In the genomic region with DNA sequence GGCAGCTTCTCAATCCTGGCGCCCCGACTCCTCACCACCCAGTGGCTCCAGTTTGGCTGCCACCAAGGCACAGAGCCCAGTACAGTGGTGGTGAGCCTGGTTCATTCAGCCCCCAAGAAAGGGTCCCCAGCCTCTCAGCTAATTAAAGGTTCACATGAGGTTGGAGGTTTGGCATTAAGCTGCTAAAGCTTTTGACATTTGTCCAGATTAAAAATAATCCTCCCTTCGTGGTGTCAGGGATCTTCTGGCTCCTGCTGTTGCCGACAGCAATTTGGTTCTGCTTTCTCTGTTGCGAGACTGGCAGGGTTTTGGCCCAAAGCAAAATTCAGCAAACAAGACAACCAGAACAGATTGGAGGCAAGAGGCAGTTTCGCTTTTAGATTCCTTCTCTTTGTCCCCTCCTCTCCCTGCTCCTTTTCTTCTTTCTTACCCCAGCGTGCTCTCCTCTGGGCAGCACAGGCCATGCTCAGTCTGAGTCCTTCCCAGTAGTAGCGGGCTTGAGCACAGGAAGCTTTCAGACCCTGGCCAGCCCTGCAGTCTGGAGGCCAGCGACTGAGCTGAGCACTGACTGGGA, we compare ENCODE assay signal across 11 mouse cellular contexts.
DNase-seq lines count a peak whose midpoint lies in the region; ATAC-seq lines count a peak whose summit lies in the region.
"Had no signal": no experiment of that assay in that cellular context is flagged by ENCODE, and none has a peak within 500 bp of the region (broad histone marks: within the 10 kb centered on the region; RNA-seq: fewer than 3 reads in every experiment).

No protein-coding gene starts in this region.

- peak; percentile 25 for DNase-seq in layer of hippocampus, adult 11-12 months (ENCODE audit: low spot score)
- no peak for DNase-seq in layer of hippocampus, adult 18-20 months (ENCODE audit: low spot score in 2 of 2)
- DNase-seq in cerebellum, adult 18-20 months = peak; percentile 40 to 44
- peak; percentile 61 for DNase-seq in forebrain, embryonic 14.5 days (ENCODE audit: low spot score)
- DNase-seq in spleen, postnatal 4 days (ENCODE audit: low spot score in 2 of 2) = no peak
- DNase-seq in B cell, adult 2 months = no peak
- DNase-seq: kidney, postnatal 10 days; liver, postnatal 0 days had no signal

- H3K4me1 ChIP-seq in forebrain, embryonic 14.5 days (ENCODE audit: control insufficient read depth, insufficient read depth, low read length) = peaks cover 13% of the 10 kb centered on the region
- peaks cover 17% of the 10 kb centered on the region for H3K4me1 ChIP-seq in midbrain, embryonic 13.5 days (replicated peaks)

- H3K27me3 ChIP-seq in forebrain, embryonic 14.5 days (replicated peaks; ENCODE audit: control insufficient read depth, insufficient read depth, low read length) = no peaks in the 10 kb centered on the region
- H3K27me3 ChIP-seq in midbrain, embryonic 13.5 days = no peaks in the 10 kb centered on the region

- no peak overlapping the region for H3K9ac ChIP-seq in forebrain, embryonic 14.5 days (ENCODE audit: low read length)
- no peak overlapping the region; the same call in 1 of the 2 replicates for H3K9ac ChIP-seq in midbrain, embryonic 13.5 days (replicated peaks)
- H3K9ac ChIP-seq: liver, postnatal 0 days had no signal

- H3K27ac ChIP-seq in forebrain, embryonic 14.5 days (ENCODE audit: low read depth, low read length) = peak overlapping the region; percentile 65; the same call in 1 of the 2 replicates
- peak overlapping the region; percentile 57 for H3K27ac ChIP-seq in midbrain, embryonic 13.5 days

- ATAC-seq in forebrain, embryonic 14.5 days = 0 out of 2 replicates have a peak, but pooled peaks have one; percentile 44
- peak; percentile 60; the same call in 1 of the 2 replicates for ATAC-seq in midbrain, embryonic 13.5 days
- no peak for ATAC-seq in activated CD4-positive, CD25-positive, alpha-beta regulatory T cell, adult 4 months
- ATAC-seq: liver, postnatal 0 days had no signal

- H3K36me3 ChIP-seq in forebrain, embryonic 14.5 days (ENCODE audit: control insufficient read depth, insufficient read depth, low read length) = no peaks in the 10 kb centered on the region
- H3K36me3 ChIP-seq in midbrain, embryonic 13.5 days = no peaks in the 10 kb centered on the region
- H3K36me3 ChIP-seq: G1E had no signal

- no peaks in the 10 kb centered on the region for H3K9me3 ChIP-seq in forebrain, embryonic 14.5 days (replicated peaks; ENCODE audit: control insufficient read depth, low read length)
- no peaks in the 10 kb centered on the region for H3K9me3 ChIP-seq in midbrain, embryonic 13.5 days

- no peak overlapping the region for H3K4me3 ChIP-seq in forebrain, embryonic 14.5 days (ENCODE audit: low read depth, low read length)
- no peak overlapping the region for H3K4me3 ChIP-seq in midbrain, embryonic 13.5 days (replicated peaks)

- no peak overlapping the region for H3K4me2 ChIP-seq in forebrain, embryonic 14.5 days (ENCODE audit: low read length)
- H3K4me2 ChIP-seq in midbrain, embryonic 13.5 days (replicated peaks) = no peak overlapping the region

- 30% methylated on average over 9 of the region's 9 CpGs for WGBS in forebrain, embryonic 14.5 days
- WGBS in midbrain, embryonic 13.5 days = 40% methylated on average over 9 of the region's 9 CpGs

Comparison
In these comparisons a context has a peak if more than half of its experiments do, and no peak if none do; other contexts are left out.
1. DNase-seq: peak in layer of hippocampus, adult 11-12 months (single experiment), cerebellum, adult 18-20 months (2 of 2) and forebrain, embryonic 14.5 days (single experiment); none in layer of hippocampus, adult 18-20 months (0 of 2), spleen, postnatal 4 days (0 of 2) and B cell, adult 2 months (0 of 2).